In genomic region chr8:90982087-90982486, GRCm38 (mm10) we compare ENCODE assay signal across 14 mouse cellular contexts.
"Had no signal": no experiment of that assay in that cellular context is flagged by ENCODE, and none has a peak within 500 bp of the region (broad histone marks: within the 10 kb centered on the region; RNA-seq: fewer than 3 reads in every experiment).

No protein-coding gene starts in this region.

- H3K4me3 ChIP-seq: megakaryocyte, embryonic 14.5 days; midbrain, embryonic 13.5 days; midbrain, embryonic 15.5 days; neural tube, embryonic 12.5 days; stomach, embryonic 15.5 days had no signal

- H3K27ac ChIP-seq: midbrain, embryonic 13.5 days; midbrain, embryonic 15.5 days; neural tube, embryonic 12.5 days; stomach, embryonic 15.5 days had no signal

- H3K27me3 ChIP-seq: megakaryocyte, embryonic 14.5 days; midbrain, embryonic 13.5 days; midbrain, embryonic 15.5 days; neural tube, embryonic 12.5 days; stomach, embryonic 15.5 days had no signal

- DNase-seq: lung, adult 18-20 months; lung, embryonic 14.5 days; lung, postnatal 10 days; lung, postnatal 4 days; right cerebral cortex, postnatal 14 days; thymus, adult 18-20 months; thymus, postnatal 14 days; thymus, postnatal 36 days had no signal

- H3K4me2 ChIP-seq: lung, embryonic 14.5 days; midbrain, embryonic 11.5 days; midbrain, embryonic 13.5 days; midbrain, embryonic 15.5 days; neural tube, embryonic 12.5 days; stomach, embryonic 15.5 days had no signal

- H3K9ac ChIP-seq: lung, embryonic 14.5 days; midbrain, embryonic 13.5 days; midbrain, embryonic 15.5 days; neural tube, embryonic 12.5 days; stomach, embryonic 15.5 days had no signal

- H3K4me1 ChIP-seq: midbrain, embryonic 13.5 days; midbrain, embryonic 15.5 days; neural tube, embryonic 12.5 days; stomach, embryonic 15.5 days had no signal

- ATAC-seq: midbrain, embryonic 13.5 days; midbrain, embryonic 15.5 days had no signal

- H3K9me3 ChIP-seq: megakaryocyte, embryonic 14.5 days; midbrain, embryonic 13.5 days; midbrain, embryonic 15.5 days; neural tube, embryonic 12.5 days; stomach, embryonic 15.5 days had no signal
